Mouse (Mus musculus) embryonic facial prominence, embryonic 15.5 days (tissue): ENCODE measurements around the gene Pdss1. TPM values are rescaled to one million over a fixed set of nuclear protein-coding genes. Genes with fewer than 3 reads are reported as not detected.
A peak's percentile ranks its signal among the peaks of the same experiment; 100 is the strongest.
"Not testable (repeated sequence)": the region's sequence is repeated elsewhere in the genome, so short reads cannot be mapped to it uniquely, and the experiment has no call there.

Experiments
- ATAC-seq: fragments of 200-750 bp; cut with Nextera tagmentation; 2 replicates; pipeline ENCODE4 v1.8.0; 2017; ENCODE audit warnings: low read depth, moderate TSS enrichment; ENCODE audit not compliant: insufficient number of reproducible peaks, low FRiP score, low TSS enrichment
- H3K27ac ChIP-seq: fragments of 300-500 bp; sonication (generic); replicated peaks from 2 replicates; pipeline ENCODE4 v1.5.1; 2015; ENCODE audit warnings: mild to moderate bottlenecking, inconsistent platforms
- H3K27me3 ChIP-seq: fragments of 300-500 bp; sonication (generic); 2 replicates; pipeline ENCODE4 v1.6.1; 2015; ENCODE audit warnings: inconsistent platforms
- H3K36me3 ChIP-seq: fragments of 300-500 bp; sonication (generic); 2 replicates; pipeline ENCODE4 v1.6.1; 2015; ENCODE audit warnings: mild to moderate bottlenecking, inconsistent platforms
- H3K4me1 ChIP-seq: fragments of 300-500 bp; sonication (generic); 2 replicates; pipeline ENCODE4 v1.6.1; 2015; ENCODE audit warnings: inconsistent platforms
- H3K4me2 ChIP-seq: fragments of 300-500 bp; sonication (generic); replicated peaks from 2 replicates; pipeline ENCODE4 v1.6.1; 2015; ENCODE audit warnings: mild to moderate bottlenecking, inconsistent platforms
- H3K4me3 ChIP-seq: fragments of 300-500 bp; sonication (generic); replicated peaks from 2 replicates; pipeline ENCODE4 v1.5.1; 2015; ENCODE audit warnings: mild to moderate bottlenecking, inconsistent platforms
- H3K9ac ChIP-seq: fragments of 300-500 bp; sonication (generic); 2 replicates; pipeline ENCODE4 v1.6.1; 2015; ENCODE audit warnings: inconsistent platforms
- H3K9me3 ChIP-seq: fragments of 300-500 bp; sonication (generic); replicated peaks from 2 replicates; pipeline ENCODE4 v1.6.1; 2016; ENCODE audit warnings: inconsistent platforms
- WGBS: fragments of 180-500 bp; shearing (Covaris S2); methylation state at CpG from one replicate; pipeline ENCODE4 v1.1.7; 2015; 5-methylcytosine and 5-hydroxymethylcytosine counted together
- polyA plus RNA-seq: library from polyadenylated mRNA; unstranded; fragments of >200 nt; fragmentation: Nextera tagmentation; extraction: Ambion mirVana; gene quantifications from 2 replicates; pipeline ENCODE4 v1.2.1, GENCODE M21; 2015

Pdss1 gene
- polyA plus RNA-seq = 15.8 and 17.2 TPM in 2 replicates

DNA sequence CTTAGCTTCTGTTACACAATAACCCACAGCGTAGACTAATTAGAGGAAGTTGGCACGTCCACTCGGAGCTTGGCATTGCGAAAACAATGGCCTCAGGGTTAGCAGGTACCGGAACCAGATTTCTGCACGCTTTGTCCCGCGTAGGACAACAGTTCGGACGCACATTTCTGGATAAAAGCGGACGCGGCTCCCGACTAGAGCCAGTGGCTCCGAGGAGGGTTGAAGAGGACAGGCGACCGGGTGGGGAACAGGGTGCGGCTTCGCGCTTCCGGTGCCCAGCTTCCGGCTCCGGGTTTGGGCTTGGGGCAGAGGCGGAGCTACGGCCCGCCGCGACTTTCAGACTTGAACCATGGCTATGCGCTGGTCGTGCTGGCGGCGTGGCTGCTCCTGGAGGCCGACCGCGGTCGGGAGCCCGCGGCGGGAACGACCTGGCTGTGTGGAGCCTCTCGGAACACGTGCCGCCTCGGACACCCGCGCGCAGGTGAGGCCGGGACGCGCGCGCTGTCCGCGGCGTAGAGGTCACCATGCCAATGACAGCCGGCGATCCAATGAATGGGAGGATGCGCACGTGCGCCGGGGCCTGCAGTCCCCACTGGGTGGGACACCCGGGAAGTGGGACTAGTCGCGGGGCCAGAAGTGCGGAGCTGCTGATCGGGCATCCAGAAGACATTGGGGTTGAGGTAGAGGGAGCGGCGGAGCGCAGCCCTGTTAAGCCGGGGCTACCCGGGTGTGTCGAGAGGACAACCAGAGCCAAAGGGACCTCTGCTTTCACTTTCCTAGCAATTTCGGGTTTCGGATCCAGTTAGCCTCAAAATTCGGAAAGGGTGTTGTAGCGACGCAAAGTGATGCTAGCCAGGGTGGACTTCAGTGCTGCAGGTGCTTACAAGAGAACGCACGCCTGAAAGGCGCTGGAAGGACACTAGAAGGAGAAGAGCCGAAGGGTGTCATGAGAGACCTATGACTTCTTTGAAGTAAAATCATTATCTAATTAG, at the start of gene Pdss1:
TSS of gene Pdss1 (plus strand) at position 241 of the 992 bp plus-strand sequence.
- H3K36me3 ChIP-seq = no peaks in the 10 kb centered on the region
- H3K4me1 ChIP-seq = no peaks in the 10 kb centered on the region; the same call in 1 of the 2 replicates

DNA sequence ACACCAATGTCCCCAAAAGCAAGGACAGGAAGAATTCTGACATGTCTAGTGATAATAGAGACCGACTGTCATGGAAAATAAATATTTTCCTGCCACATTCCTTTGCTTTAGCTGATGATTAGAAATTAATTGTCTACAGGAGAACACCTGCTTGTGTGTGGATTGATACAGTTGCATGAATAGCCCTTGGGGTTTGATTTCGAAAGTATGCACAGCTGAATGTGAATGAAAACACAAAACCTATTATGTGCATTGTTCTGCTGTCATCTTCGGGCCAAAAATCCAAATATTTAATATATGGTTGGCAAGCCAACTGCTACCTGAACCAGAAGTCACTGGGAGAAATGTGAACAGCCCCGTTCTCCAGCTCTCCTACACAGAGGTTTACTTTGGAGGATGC, 43.4 kb upstream of the Pdss1 start:
- whole genome bisulfite sequencing = 68% methylated on average over 4 of the region's 4 CpGs
- no peak overlapping the region for H3K9ac ChIP-seq
- H3K27me3 ChIP-seq = no peaks in the 10 kb centered on the region
- H3K4me3 ChIP-seq = no peak overlapping the region
- H3K27ac ChIP-seq = no peak overlapping the region
- H3K4me2 ChIP-seq = no peak overlapping the region
- ATAC-seq = no peak
- no peaks in the 10 kb centered on the region for H3K36me3 ChIP-seq
- no peaks in the 10 kb centered on the region for H3K4me1 ChIP-seq
- no peaks in the 10 kb centered on the region for H3K9me3 ChIP-seq

More for the DNA sequence above, at the start of gene Pdss1:
- under 1% methylated on average over 81 of the region's 81 CpGs for WGBS
- peak; percentile 97 for ATAC-seq
- no peaks in the 10 kb centered on the region for H3K9me3 ChIP-seq
- no peaks in the 10 kb centered on the region for H3K27me3 ChIP-seq
- peak within 1 kb of the TSS; percentile 84 for H3K27ac ChIP-seq
- H3K4me2 ChIP-seq = peak within 1 kb of the TSS; percentile 78
- H3K9ac ChIP-seq = peak within 1 kb of the TSS; percentile 61
- peak within 1 kb of the TSS; percentile 83 for H3K4me3 ChIP-seq

DNA sequence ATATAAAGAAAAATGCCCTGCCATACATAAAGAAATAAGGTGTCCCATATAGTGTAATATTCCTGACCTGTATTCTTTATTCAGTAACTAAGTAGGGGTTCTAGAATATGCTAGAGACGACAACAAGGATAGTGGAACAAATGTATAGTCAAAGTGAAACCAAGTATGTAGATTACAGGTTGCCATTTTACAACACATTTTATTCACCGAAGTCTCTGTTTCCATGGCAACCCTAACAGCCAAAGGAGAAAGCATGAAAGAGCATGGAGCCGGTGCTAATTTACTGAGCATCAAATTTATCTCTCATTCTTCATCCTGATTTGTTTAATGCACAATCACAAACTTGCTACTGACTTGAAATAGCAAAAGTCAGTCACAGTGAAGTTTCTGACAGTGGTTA, 37.8 kb upstream of the Pdss1 start:
- no peak for ATAC-seq
- Histone ChIP-seq H3K4me3 (no peak overlapping the region), H3K4me2 (no peak overlapping the region), H3K9ac (no peak overlapping the region), H3K36me3 (no peaks in the 10 kb centered on the region), H3K9me3 (no peaks in the 10 kb centered on the region), H3K27me3 (no peaks in the 10 kb centered on the region), H3K27ac (no peak overlapping the region), H3K4me1 (no peaks in the 10 kb centered on the region)
- WGBS = 79% methylated on average over 3 of the region's 3 CpGs

DNA sequence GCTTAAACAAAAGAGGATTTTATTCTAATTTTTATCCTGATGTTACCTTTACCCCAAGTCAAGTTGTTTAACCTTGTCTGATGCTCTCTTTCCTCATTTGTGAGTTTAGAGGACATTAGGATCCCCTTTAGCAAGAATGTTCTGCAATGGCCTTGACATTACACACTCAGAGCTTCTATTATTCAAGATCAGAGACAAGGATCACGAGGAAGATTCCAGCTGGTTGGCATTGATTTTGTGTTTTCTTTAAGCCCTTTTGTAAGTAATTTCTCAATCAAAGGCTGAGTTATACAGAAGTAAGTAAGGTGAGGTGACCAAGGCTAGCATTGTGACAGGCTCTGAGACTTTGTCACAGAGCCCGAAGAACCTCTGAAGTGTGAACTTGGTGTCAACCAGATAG, 33.1 kb upstream of the Pdss1 start:
- no peaks in the 10 kb centered on the region for H3K9me3 ChIP-seq
- no peak overlapping the region for H3K27ac ChIP-seq
- no peaks in the 10 kb centered on the region for H3K4me1 ChIP-seq
- H3K9ac ChIP-seq = no peak overlapping the region
- H3K4me3 ChIP-seq = no peak overlapping the region
- no peak for ATAC-seq
- H3K27me3 ChIP-seq = no peaks in the 10 kb centered on the region
- 70% methylated on average over 2 of the region's 2 CpGs for WGBS
- H3K4me2 ChIP-seq = no peak overlapping the region
- H3K36me3 ChIP-seq = no peaks in the 10 kb centered on the region

DNA sequence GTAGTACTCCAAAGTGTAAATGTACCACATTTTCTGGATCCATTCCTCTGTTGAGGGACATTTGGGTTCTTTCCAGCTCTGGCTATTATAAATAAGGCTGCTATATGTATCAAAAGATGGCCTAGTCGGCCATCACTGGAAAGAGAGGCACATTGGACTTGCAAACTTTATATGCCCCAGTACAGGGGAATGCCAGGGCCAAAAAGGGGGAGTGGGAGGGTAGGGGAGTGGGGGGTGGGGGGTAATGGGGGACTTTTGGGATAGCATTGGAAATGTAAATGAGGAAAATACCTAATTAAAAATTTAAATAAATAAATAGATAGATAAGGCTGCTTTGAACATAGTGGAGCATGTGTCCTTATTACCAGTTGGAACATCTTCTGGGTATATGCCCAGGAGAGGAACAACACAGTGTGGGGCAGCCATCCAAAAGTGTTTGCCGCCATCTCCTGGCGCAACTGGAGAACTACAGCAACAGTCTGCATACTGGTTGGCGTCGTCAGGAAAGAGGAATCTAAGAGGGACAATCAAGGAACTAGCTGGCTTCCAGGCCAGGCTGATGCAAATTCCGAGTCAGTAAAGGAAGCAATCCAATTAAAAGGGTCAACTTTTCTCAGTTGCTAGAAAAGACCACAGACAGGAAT, 30.8 kb upstream of the Pdss1 start:
- not testable (repeated sequence) for H3K4me2 ChIP-seq, H3K27ac ChIP-seq, H3K36me3 ChIP-seq, H3K9ac ChIP-seq, H3K27me3 ChIP-seq, H3K4me1 ChIP-seq, H3K4me3 ChIP-seq, H3K9me3 ChIP-seq
- ATAC-seq = 0 out of 2 replicates have a peak, but pooled peaks have one; percentile 39
- WGBS = 0% methylated on average over 6 of the region's 6 CpGs

DNA sequence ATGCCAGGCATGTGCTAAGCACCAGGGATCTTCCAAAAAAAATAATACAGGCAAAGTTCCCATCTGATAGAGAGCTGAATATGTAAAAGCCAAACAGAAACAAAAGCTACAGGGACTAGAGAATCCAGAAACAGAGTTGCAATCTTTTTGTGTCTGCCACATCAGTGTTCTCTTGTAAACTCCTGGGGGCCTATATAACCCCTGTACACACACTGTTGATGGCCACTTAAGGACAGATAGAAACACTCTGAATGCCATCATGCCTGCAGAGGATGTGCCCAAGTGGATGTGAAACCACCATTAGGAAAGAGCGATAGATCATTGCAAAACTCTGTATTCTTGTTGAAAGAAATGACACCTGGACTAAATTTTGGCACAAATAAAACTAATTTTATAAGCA, 29.5 kb upstream of the Pdss1 start:
- no peaks in the 10 kb centered on the region for H3K36me3 ChIP-seq
- H3K4me1 ChIP-seq = no peaks in the 10 kb centered on the region
- no peak for ATAC-seq
- H3K9ac ChIP-seq = no peak overlapping the region
- no peak overlapping the region for H3K4me3 ChIP-seq
- H3K27ac ChIP-seq = no peak overlapping the region
- H3K27me3 ChIP-seq = no peaks in the 10 kb centered on the region
- WGBS = 91% methylated on average over 1 of the region's 1 CpGs
- H3K9me3 ChIP-seq = no peaks in the 10 kb centered on the region
- no peak overlapping the region for H3K4me2 ChIP-seq

DNA sequence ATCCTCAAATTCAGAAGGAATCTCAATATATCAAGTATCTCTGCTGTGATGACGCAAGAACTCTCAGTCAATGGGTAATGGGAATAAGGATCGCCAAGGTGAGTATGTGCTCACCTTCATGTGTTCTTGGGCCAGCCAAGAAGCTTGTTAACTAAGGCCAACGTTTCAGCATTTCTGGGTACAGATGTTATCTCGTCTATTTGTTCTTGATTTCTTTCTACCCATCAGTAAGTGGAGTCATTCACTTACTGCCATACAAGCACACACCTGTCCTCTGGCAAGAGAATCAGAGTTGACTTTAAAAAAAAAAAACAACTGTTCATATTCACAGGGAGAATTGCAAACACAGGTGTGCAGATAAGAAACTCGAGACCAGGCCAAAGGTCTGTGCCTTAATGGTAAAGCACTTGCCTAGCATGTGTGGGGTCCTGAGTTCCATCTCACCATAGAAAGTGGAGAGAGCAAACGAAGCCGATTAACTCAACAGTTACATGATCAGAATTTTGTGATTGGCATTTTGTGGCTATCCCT, 28.4 kb upstream of the Pdss1 start:
- H3K4me2 ChIP-seq = no peak overlapping the region
- H3K4me1 ChIP-seq = no peaks in the 10 kb centered on the region
- H3K4me3 ChIP-seq = no peak overlapping the region
- H3K27ac ChIP-seq = no peak overlapping the region
- H3K9ac ChIP-seq = no peak overlapping the region
- H3K9me3 ChIP-seq = no peaks in the 10 kb centered on the region
- ATAC-seq = no peak
- no peaks in the 10 kb centered on the region for H3K27me3 ChIP-seq
- 71% methylated on average over 7 of the region's 7 CpGs for WGBS
- no peaks in the 10 kb centered on the region for H3K36me3 ChIP-seq

DNA sequence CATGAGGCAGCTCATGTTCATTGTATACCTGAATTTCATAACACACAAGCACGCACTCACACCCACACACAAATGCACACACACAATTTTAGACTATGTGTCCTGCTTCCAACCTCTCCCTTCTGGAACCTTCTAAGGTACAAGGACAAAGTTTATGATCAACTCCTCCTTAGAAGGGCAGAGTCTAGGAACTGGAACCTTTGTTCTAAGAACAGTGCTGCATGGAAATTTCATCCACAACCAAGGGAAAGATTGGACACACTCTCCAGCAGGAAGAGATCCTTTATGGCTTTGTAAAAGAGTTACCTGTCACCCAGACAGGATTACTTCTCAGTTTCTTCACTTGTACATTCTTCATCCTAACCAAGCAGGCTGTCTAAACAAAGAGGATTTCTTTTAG, 22.2 kb upstream of the Pdss1 start:
- no peak for ATAC-seq
- Histone ChIP-seq H3K4me1 (no peaks in the 10 kb centered on the region), H3K4me2 (no peak overlapping the region), H3K9me3 (no peaks in the 10 kb centered on the region), H3K4me3 (no peak overlapping the region), H3K27me3 (no peaks in the 10 kb centered on the region), H3K36me3 (no peaks in the 10 kb centered on the region), H3K27ac (no peak overlapping the region), H3K9ac (no peak overlapping the region)
- WGBS = 83% methylated on average over 1 of the region's 1 CpGs

DNA sequence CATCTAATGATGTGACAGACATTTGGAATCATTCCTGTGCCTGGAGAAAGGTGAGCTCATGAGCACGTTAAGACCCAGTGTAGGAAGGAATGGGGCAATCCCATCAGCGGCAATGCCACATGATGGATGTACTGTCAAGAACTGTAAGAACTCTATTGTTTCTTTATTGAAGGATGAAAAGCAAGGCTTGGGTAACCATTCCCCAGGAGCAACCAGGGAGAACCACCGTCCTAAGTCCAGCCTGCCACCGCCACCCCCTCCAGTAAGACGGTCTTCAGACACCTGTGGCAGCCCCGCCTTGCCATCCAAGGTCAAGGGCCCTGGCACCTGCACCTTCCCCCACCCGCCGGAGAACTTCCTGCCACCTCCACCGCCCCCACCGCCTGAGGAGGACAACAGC, 20.7 kb upstream of the Pdss1 start:
- H3K27me3 ChIP-seq = no peaks in the 10 kb centered on the region
- H3K9ac ChIP-seq = no peak overlapping the region
- no peak overlapping the region for H3K4me3 ChIP-seq
- no peak overlapping the region for H3K27ac ChIP-seq
- no peaks in the 10 kb centered on the region for H3K9me3 ChIP-seq
- no peaks in the 10 kb centered on the region for H3K36me3 ChIP-seq
- no peaks in the 10 kb centered on the region for H3K4me1 ChIP-seq
- no peak overlapping the region for H3K4me2 ChIP-seq
- no peak for ATAC-seq
- WGBS = 69% methylated on average over 9 of the region's 10 CpGs

DNA sequence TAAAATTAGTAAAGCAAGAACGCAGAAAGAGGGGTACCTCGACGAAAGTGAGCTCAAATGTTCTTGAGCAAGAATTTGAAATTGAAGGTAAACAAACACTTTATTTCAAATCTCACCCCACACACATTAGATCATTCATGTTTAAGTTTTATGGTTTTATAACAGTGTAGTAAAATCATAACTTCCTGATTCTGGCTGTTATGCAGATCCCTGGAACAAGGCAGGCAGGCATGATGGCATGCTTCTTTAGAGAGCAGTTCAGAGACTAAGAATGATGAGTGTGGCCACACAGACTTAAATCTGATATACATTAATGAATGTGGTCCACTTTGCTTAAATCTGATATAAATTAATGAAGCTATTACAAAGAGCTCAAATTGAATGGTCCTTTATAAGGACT, 18.7 kb upstream of the Pdss1 start:
- Histone ChIP-seq H3K4me2 (no peak overlapping the region), H3K9ac (no peak overlapping the region), H3K27me3 (no peaks in the 10 kb centered on the region), H3K36me3 (no peaks in the 10 kb centered on the region), H3K27ac (no peak overlapping the region), H3K4me1 (no peaks in the 10 kb centered on the region), H3K9me3 (no peaks in the 10 kb centered on the region), H3K4me3 (no peak overlapping the region)
- 87% methylated on average over 3 of the region's 3 CpGs for WGBS
- ATAC-seq = no peak

DNA sequence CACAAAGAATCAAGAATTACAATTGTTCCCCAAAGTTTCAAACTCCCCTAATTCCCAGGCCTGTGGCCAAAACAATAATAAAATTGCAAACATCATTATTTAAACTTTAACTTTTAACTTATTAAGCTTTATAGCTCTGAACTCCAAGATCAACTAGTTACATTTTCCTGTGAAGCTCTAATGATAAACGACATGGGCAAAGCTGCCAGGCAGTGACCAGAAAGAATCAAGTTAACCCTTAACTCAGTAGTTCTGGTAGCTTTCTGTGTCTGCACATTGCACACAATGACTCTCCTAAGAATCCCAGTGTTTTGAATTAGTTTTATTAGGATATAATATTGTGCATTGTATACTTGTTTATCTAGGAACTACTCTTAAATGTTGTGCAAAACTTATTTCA, 16.5 kb upstream of the Pdss1 start:
- H3K9me3 ChIP-seq = no peaks in the 10 kb centered on the region
- H3K36me3 ChIP-seq = no peaks in the 10 kb centered on the region
- H3K4me3 ChIP-seq = no peak overlapping the region
- H3K27ac ChIP-seq = no peak overlapping the region
- WGBS = 35% methylated on average over 1 of the region's 1 CpGs
- no peak for ATAC-seq
- H3K27me3 ChIP-seq = no peaks in the 10 kb centered on the region
- no peaks in the 10 kb centered on the region for H3K4me1 ChIP-seq
- no peak overlapping the region for H3K9ac ChIP-seq
- no peak overlapping the region for H3K4me2 ChIP-seq
